Mouse (Mus musculus): ENCODE data around the gene Dffa. TPM values are rescaled to one million over a fixed set of nuclear protein-coding genes. Genes with fewer than 3 reads are reported as not detected.
A peak's percentile ranks its signal among the peaks of the same experiment; 100 is the strongest.

The Dffa gene
- polyA plus RNA-seq, 1 experiment from 2014 or later = 38.8 TPM

DNA sequence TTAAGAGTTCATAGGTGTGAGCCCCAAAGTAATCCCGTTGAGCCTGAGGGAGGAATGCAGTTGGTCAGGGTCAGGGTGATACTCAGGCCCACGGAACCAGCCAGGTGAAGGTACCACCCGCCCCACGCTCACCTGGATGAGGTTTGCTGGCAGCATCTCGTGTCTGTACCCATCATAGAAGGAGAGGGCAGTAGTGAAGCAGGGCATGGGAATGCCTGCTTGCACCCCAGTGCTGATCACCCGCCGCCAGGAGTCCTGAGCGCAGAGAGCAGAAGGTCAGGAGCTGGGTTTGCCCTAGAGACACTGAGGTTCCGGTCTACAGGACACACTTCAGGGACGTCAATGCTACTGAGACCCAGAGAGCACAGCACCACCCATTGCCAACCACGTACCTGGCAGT, 46.8 kb downstream of the Dffa start:
- Histone ChIP-seq H3K27ac (no peak overlapping the region), H3K4me2 (no peak overlapping the region), H3K4me1 (peaks cover 9% of the 10 kb centered on the region; the same call in 1 of the 2 replicates), H3K36me3 (peaks cover 63% of the 10 kb centered on the region), H3K9ac (no peak overlapping the region), H3K4me3 (no peak overlapping the region), H3K27me3 (no peaks in the 10 kb centered on the region), H3K9me3 (no peaks in the 10 kb centered on the region)
- 90% methylated on average over 11 of the region's 11 CpGs for WGBS
- ATAC-seq (ENCODE audit: insufficient number of reproducible peaks, low FRiP score, low TSS enrichment, low read depth) = no peak

DNA sequence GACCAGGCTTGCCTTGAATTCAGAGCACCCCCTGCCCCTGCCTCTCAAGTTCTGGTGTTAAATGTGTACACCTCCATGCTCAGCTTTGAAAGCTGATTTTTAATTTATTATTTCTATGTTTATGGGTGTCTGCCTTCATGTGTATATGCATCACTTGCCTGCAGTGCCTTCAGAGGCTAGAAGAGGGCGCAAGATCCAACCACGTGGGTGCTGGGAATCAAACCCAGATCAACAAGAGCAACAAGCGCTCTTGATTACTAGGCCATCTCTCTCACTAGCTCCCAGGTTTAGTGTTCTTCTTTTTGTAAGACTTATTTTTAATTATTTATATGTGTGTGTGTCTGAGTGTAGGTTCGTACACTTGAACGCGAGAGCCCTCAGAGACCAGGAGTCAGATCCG, 50.9 kb downstream of the Dffa start:
- H3K27ac ChIP-seq = no peak overlapping the region
- peaks cover 99% of the 10 kb centered on the region for H3K36me3 ChIP-seq
- H3K4me1 ChIP-seq = no peaks in the 10 kb centered on the region
- no peak overlapping the region for H3K4me2 ChIP-seq
- no peak overlapping the region for H3K4me3 ChIP-seq
- 97% methylated on average over 7 of the region's 7 CpGs for WGBS
- no peak for ATAC-seq (ENCODE audit: insufficient number of reproducible peaks, low FRiP score, low TSS enrichment, low read depth)
- H3K27me3 ChIP-seq = no peaks in the 10 kb centered on the region
- no peak overlapping the region for H3K9ac ChIP-seq
- H3K9me3 ChIP-seq = no peaks in the 10 kb centered on the region

DNA sequence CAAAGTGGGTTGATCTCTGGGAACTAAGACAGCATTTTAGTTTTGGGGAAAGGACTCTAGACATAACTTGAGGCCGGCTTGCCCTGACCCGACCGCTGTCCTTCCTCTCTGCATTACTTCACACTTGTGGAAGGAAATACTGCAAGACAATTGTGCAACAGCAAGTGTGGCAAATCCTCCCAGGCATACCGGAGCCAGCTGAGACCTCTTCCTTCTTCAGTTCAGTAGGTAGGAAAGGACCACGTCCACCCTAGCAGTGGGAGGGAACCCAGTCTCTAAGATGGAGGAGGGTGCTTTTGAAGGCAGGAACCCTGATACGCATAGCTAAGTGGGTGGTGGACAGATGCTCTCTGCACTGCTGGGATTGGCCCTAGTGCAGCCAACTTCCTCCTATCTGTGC, 51.8 kb downstream of the Dffa start:
- no peak overlapping the region for H3K4me2 ChIP-seq
- no peak overlapping the region for H3K27ac ChIP-seq
- no peaks in the 10 kb centered on the region for H3K4me1 ChIP-seq
- H3K4me3 ChIP-seq = no peak overlapping the region
- 94% methylated on average over 6 of the region's 6 CpGs for WGBS
- no peak overlapping the region for H3K9ac ChIP-seq
- ATAC-seq (ENCODE audit: insufficient number of reproducible peaks, low FRiP score, low TSS enrichment, low read depth) = no peak
- H3K27me3 ChIP-seq = no peaks in the 10 kb centered on the region
- H3K36me3 ChIP-seq = peaks cover 99% of the 10 kb centered on the region
- H3K9me3 ChIP-seq = no peaks in the 10 kb centered on the region

DNA sequence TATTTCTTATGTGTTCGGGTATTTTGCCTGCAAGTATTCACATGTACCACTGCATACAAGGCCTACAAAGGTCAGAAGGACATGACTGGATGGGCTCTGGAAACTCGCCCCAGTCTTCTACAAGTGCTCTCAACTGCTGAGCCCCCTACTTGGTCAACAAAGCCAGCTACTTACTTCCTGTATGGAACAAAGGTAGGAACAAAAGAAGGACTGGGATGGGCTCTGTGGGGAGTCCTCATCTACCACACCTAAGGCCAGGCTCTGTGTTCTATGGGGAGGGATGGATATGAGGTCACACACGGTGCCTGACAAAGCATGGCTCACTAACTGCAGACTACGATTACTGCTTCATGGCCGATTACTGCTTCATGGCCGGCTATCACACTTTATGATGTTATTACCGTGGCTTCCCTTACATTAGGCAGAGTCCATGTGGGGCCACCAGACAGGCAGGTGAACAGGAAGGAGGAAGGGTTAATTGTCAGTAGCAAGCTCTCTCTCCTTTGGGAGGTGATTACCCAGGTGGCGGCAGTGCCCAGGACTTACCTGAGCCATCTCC, 53.5 kb downstream of the Dffa start:
- Histone ChIP-seq H3K4me1 (no peaks in the 10 kb centered on the region), H3K9ac (no peak overlapping the region), H3K4me2 (no peak overlapping the region), H3K9me3 (no peaks in the 10 kb centered on the region), H3K27ac (no peak overlapping the region), H3K36me3 (peaks cover 98% of the 10 kb centered on the region), H3K4me3 (no peak overlapping the region), H3K27me3 (no peaks in the 10 kb centered on the region)
- no peak for ATAC-seq (ENCODE audit: insufficient number of reproducible peaks, low FRiP score, low TSS enrichment, low read depth)
- 88% methylated on average over 8 of the region's 8 CpGs for WGBS

DNA sequence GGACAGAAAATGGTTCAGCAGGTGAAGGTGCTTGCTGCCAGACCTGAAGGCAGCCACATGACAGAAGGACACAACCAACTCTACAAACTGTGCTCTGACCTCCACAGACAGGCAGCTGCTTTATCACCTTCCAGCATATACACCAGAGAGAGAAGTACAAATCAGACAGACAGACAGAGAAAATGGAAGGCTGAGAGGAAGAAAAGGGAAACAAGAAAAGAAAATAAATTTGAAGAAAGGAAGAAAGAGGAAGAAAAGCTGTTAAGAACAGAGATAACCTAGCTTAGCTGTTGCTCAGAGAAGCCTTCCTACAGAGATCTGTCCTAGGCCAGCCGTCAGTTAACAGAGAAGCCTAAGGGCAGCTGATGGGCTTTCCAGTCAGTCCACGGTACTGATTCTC, 55.3 kb downstream of the Dffa start:
- no peaks in the 10 kb centered on the region; the same call in 1 of the 2 replicates for H3K4me1 ChIP-seq
- H3K9me3 ChIP-seq = no peaks in the 10 kb centered on the region
- no peak overlapping the region for H3K4me3 ChIP-seq
- no peak overlapping the region for H3K4me2 ChIP-seq
- WGBS = 86% methylated on average over 2 of the region's 2 CpGs
- H3K27me3 ChIP-seq = no peaks in the 10 kb centered on the region
- no peak overlapping the region for H3K9ac ChIP-seq
- ATAC-seq (ENCODE audit: insufficient number of reproducible peaks, low FRiP score, low TSS enrichment, low read depth) = no peak
- H3K36me3 ChIP-seq = peaks cover 96% of the 10 kb centered on the region
- H3K27ac ChIP-seq = no peak overlapping the region

DNA sequence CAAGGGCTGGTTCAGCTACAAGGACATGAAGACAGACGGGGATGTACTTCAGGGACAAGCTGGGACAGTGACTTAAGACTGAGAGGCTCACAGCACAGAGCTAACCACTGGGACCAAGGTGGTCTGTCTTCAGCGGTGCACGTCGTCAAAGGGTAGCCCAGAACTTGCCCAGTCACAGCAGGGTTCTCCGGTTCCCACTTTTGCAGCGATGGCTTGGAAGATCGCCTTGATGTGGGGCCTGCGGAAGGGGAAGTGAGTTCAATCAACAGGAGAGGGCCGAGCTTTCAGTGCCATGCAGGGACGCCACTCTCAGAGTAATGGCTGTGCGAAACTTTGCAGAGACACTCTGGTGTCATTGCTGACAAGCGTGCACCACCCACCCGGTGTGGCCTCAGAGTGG, 55.9 kb downstream of the Dffa start:
- H3K4me3 ChIP-seq = no peak overlapping the region
- no peaks in the 10 kb centered on the region for H3K9me3 ChIP-seq
- H3K36me3 ChIP-seq = peaks cover 95% of the 10 kb centered on the region
- 84% methylated on average over 13 of the region's 13 CpGs for WGBS
- ATAC-seq (ENCODE audit: insufficient number of reproducible peaks, low FRiP score, low TSS enrichment, low read depth) = no peak
- H3K27me3 ChIP-seq = no peaks in the 10 kb centered on the region
- H3K4me1 ChIP-seq = peaks cover 1% of the 10 kb centered on the region; the same call in 1 of the 2 replicates
- no peak overlapping the region for H3K27ac ChIP-seq
- no peak overlapping the region for H3K9ac ChIP-seq
- H3K4me2 ChIP-seq = no peak overlapping the region

DNA sequence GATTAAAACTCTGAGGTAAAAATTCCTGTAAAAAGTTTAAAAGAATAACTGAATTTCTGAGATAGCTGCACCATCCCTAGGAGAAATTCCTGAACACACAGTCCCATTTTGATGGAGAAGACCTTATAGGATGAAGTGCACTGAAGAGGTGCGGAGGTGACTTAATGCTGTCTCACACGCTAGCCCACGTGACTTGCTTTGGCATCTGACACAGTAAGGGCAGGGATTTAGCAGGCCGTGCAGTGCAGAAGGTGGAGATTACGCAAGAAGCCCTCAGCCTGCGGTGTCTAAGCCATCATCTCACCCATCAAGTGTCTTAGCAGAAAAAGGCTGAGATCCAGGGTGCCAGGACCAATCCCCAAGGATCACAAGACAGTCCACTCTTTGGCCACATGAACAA, 57.2 kb downstream of the Dffa start:
- Histone ChIP-seq H3K9ac (no peak overlapping the region), H3K4me2 (no peak overlapping the region), H3K36me3 (peaks cover 83% of the 10 kb centered on the region), H3K9me3 (no peaks in the 10 kb centered on the region), H3K4me1 (peaks cover 14% of the 10 kb centered on the region), H3K27me3 (no peaks in the 10 kb centered on the region), H3K27ac (no peak overlapping the region), H3K4me3 (no peak overlapping the region)
- 89% methylated on average over 6 of the region's 6 CpGs for WGBS
- ATAC-seq (ENCODE audit: insufficient number of reproducible peaks, low FRiP score, low TSS enrichment, low read depth) = no peak

DNA sequence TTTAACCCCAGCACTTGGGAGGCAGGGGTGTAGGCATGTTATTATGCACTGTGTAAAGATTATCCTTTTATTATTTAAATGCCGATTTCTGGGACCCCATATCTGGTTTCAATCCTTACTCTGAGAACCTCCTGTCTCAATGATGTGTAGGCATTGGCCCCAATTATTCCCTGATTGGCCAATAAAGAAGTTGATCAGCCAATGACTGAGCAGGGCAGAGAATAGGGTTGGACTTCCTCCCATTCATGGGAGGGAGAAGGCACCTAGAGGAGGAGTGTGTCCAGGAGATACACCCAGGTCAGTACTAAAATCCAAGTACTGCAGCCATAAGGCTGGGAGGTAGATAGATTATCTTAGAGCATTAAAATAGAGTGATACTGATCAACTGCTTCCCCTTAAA, 59.2 kb downstream of the Dffa start:
- Histone ChIP-seq H3K4me3 (no peak overlapping the region), H3K4me1 (peaks cover 14% of the 10 kb centered on the region), H3K27ac (no peak overlapping the region), H3K4me2 (no peak overlapping the region), H3K27me3 (no peaks in the 10 kb centered on the region), H3K9me3 (no peaks in the 10 kb centered on the region), H3K36me3 (peaks cover 62% of the 10 kb centered on the region), H3K9ac (no peak overlapping the region)
- WGBS = 47% methylated on average over 1 of the region's 1 CpGs
- no peak for ATAC-seq (ENCODE audit: insufficient number of reproducible peaks, low FRiP score, low TSS enrichment, low read depth)

DNA sequence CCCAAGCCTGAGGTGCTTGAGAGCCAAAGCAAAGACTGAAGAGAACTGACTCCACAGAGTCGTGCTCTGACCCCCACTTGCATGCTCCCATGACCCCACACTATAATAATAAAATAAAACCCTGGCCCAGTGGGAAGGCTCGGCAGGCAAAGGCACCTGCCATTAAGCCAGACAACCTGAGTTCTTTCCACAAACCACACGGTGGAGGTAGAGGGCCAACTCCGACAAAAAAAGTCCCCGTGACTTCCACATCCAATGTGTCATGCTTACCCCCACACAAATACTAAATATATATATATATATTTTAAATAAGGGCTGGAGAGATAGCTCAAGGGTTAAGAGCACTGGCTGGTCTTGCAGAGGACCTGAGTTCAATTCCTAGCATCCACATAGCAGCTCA, 60.2 kb downstream of the Dffa start:
- H3K4me2 ChIP-seq = no peak overlapping the region
- H3K4me3 ChIP-seq = no peak overlapping the region
- peaks cover 53% of the 10 kb centered on the region for H3K36me3 ChIP-seq
- no peaks in the 10 kb centered on the region for H3K27me3 ChIP-seq
- no peaks in the 10 kb centered on the region for H3K9me3 ChIP-seq
- peaks cover 14% of the 10 kb centered on the region for H3K4me1 ChIP-seq
- 55% methylated on average over 5 of the region's 5 CpGs for WGBS
- no peak overlapping the region for H3K27ac ChIP-seq
- no peak overlapping the region for H3K9ac ChIP-seq
- no peak for ATAC-seq (ENCODE audit: insufficient number of reproducible peaks, low FRiP score, low TSS enrichment, low read depth)

DNA sequence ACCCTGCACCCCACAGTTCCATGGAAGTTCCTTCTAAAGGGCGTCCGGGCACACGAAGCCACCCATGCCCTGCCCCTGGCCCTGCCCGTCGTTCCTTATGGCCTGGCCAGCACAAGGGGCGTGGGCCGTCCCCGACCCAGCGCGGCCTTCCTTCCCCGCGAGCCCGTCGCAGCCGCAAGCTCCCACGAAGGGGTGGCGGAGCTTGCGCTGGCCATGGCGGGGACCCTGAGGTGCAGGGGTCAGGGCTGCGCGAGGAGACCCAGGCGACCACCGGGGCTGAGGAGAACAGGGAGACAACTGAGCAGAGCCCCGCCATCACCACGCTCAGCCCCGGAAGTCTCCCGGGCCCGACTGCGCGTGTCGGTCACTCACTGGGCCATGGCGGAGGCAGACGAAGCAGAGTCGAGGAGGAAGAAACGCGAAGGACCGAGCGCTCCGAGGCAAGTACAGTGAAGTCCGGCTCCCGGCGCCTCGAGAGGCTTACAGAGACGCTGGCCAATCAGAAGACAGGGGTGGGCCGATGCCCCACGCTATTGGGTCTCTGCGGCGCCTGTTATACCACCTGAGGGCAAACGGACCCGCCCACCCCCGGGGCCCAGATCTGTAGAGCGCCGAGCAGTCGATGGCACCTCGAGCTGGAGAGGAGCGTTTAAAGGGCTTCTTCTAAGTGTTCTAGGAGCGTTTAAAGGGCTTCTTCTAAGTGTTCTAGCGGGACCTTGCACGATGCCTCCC, 62.4 kb downstream of the Dffa start, which contains the start of gene Pgd:
Gene Pgd, minus strand, starts transcription at position 557 of the 732 bp plus-strand sequence.
- H3K27me3 ChIP-seq = no peaks in the 10 kb centered on the region

DNA sequence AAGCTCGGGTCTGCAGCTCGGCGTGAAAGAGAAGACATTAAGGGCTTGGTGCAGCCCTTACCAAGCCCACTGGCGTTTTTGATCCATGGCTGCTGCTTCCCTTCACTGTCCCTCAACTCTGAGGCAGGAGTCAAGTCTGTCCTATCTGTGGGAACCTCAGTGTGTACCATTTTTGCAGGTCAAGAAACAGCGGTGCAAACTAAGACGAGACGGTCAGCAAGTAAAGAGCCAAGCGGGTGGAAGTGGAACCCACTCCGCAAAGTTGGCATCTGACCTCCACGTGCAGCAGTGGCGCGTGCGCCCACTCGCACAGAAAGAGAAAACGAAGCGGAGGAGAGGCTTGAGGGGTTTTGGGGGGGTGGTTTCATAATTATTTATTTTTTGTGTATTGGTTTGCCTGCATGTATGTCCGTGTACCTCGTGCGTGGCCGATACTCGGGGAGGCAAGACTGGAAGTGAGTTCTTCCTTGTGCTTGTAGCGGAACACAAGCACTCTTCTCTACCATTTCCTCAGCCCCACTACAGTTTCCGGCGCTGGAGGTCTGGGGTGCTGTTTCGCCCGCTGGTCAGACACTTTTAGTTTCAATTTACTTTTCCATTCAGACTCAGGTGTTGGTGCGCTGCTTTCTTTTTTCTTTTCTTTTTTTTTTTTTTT, 63.1 kb downstream of the Dffa start:
- ATAC-seq (ENCODE audit: insufficient number of reproducible peaks, low FRiP score, low TSS enrichment, low read depth) = 0 out of 2 replicates have a peak, but pooled peaks have one; percentile 8
- H3K4me1 ChIP-seq = peaks cover 20% of the 10 kb centered on the region

More for the DNA sequence above, 62.4 kb downstream of the Dffa start, which contains the start of gene Pgd:
- Histone ChIP-seq H3K27ac (peak within 1 kb of the TSS; percentile 89), H3K4me1 (peaks cover 17% of the 10 kb centered on the region), H3K4me2 (peak within 1 kb of the TSS; percentile 86), H3K36me3 (peaks cover 32% of the 10 kb centered on the region), H3K4me3 (peak within 1 kb of the TSS; percentile 74), H3K9me3 (no peaks in the 10 kb centered on the region), H3K9ac (peak within 1 kb of the TSS; percentile 88)
- peak; percentile 98 for ATAC-seq (ENCODE audit: insufficient number of reproducible peaks, low FRiP score, low TSS enrichment, low read depth)
- under 1% methylated on average over 59 of the region's 59 CpGs for WGBS

DNA sequence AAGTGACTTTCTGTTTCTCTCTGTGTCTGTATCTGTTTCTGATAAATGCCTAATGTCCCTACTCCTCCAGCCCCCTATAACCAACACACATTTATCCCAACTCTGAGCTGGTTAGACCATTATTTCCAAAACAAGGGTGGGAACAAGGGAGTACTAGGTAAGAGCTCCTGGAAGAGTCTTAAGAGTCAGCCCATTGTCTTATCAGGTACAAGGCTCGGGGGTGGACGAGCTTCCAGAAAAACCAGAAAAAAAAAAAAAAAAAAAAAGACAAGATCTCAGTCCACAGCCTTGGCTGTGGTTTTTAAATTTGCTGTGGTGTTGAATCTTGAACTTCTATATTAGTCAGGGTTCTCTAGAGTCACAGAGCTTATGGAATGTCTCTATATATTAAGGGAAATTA, 64.1 kb downstream of the Dffa start:
- no peaks in the 10 kb centered on the region for H3K27me3 ChIP-seq
- ATAC-seq (ENCODE audit: insufficient number of reproducible peaks, low FRiP score, low TSS enrichment, low read depth) = no peak
- peaks cover 30% of the 10 kb centered on the region for H3K4me1 ChIP-seq
- 78% methylated on average over 2 of the region's 2 CpGs for WGBS
- no peaks in the 10 kb centered on the region for H3K9me3 ChIP-seq
- H3K27ac ChIP-seq = no peak overlapping the region
- no peak overlapping the region for H3K4me3 ChIP-seq
- H3K4me2 ChIP-seq = no peak overlapping the region
- H3K9ac ChIP-seq = no peak overlapping the region
- peaks cover 17% of the 10 kb centered on the region; the same call in 1 of the 2 replicates for H3K36me3 ChIP-seq

More for the DNA sequence above, 63.1 kb downstream of the Dffa start:
- peak overlapping the region; percentile 74 for H3K4me3 ChIP-seq
- H3K9ac ChIP-seq = peak overlapping the region; percentile 48
- H3K36me3 ChIP-seq = peaks cover 26% of the 10 kb centered on the region
- peak overlapping the region; percentile 89 for H3K27ac ChIP-seq
- H3K9me3 ChIP-seq = no peaks in the 10 kb centered on the region
- H3K27me3 ChIP-seq = no peaks in the 10 kb centered on the region
- WGBS = under 1% methylated on average over 27 of the region's 27 CpGs
- peak overlapping the region; percentile 86 for H3K4me2 ChIP-seq
